Mouse (Mus musculus) cerebellum, adult 2 months (tissue): Measurements from ENCODE around the gene Lamb3. TPM values are rescaled to one million over a fixed set of nuclear protein-coding genes. Genes with fewer than 3 reads are reported as not detected.
A peak's percentile ranks its signal among the peaks of the same experiment; 100 is the strongest.

Source experiments
- DNase-seq, 2 experiments: peaks; one replicate each; pipeline ENCODE4 v3.0.0; 2021
- H3K27ac ChIP-seq: fragments of 200-500 bp; 2 replicates; pipeline ENCODE4 v1.5.1; 2012; ENCODE audit warnings: low read length, control low read depth, inconsistent platforms; ENCODE audit not compliant: insufficient read depth
- H3K27me3 ChIP-seq: fragments of 200-500 bp; 2 replicates; pipeline ENCODE4 v1.6.1; 2012; ENCODE audit warnings: inconsistent platforms, mild to moderate bottlenecking, low read length, moderate library complexity; ENCODE audit not compliant: control insufficient read depth, insufficient read depth
- H3K4me1 ChIP-seq: fragments of 200-500 bp; 2 replicates; pipeline ENCODE4 v1.6.1; 2011; ENCODE audit warnings: low read length; ENCODE audit not compliant: control insufficient read depth, insufficient read depth
- H3K4me3 ChIP-seq: fragments of 200-500 bp; replicated peaks from 2 replicates; pipeline ENCODE3; 2011; ENCODE audit warnings: mild to moderate bottlenecking, low read depth, low read length, control low read depth; ENCODE audit not compliant: insufficient read depth
- CTCF ChIP-seq: fragments of 200-500 bp; IDR thresholded peaks from 2 replicates; pipeline ENCODE4 v1.5.1; 2011; ENCODE audit warnings: low read depth, mild to moderate bottlenecking, control low read depth, low read length, moderate library complexity, borderline replicate concordance; ENCODE audit not compliant: insufficient read depth
- POLR2A ChIP-seq: fragments of 200-500 bp; IDR thresholded peaks from 2 replicates; pipeline ENCODE4 v1.6.1; 2011; ENCODE audit warnings: low read length, control low read depth, borderline replicate concordance; ENCODE audit not compliant: insufficient read depth
- WGBS: fragments of 180-500 bp; shearing (Covaris S2); methylation state at CpG from one replicate; pipeline ENCODE4 v1.1.7; 2018; 5-methylcytosine and 5-hydroxymethylcytosine counted together
- polyA plus RNA-seq: library from polyadenylated mRNA; depleted of rRNA; stranded (reverse); fragments of >200 nt; gene quantifications from 2 replicates; pipeline ENCODE4 v1.2.3, GENCODE M21; 2012

The Lamb3 gene
- polyA plus RNA-seq, 1 experiment = 3.9 TPM

- H3K4me3 ChIP-seq = no peak overlapping the region
- H3K4me1 ChIP-seq = peaks cover 38% of the 10 kb centered on the region
- TF ChIP-seq CTCF (no peak), POLR2A (no peak)
- H3K27me3 ChIP-seq = no peaks in the 10 kb centered on the region
- WGBS = 87% methylated on average over 9 of the region's 9 CpGs
- H3K27ac ChIP-seq = no peak overlapping the region
- DNase-seq = no peak
Measured at GRCm38 (mm10) chr1:193337018-193337321, 129.5 kb downstream of the Lamb3 start.

GRCm38 (mm10) chr1:193337787-193338310, 130.3 kb downstream of the Lamb3 start:
- DNase-seq = no peak
- no peak for TF ChIP-seq POLR2A
- TF ChIP-seq CTCF = no peak
- Histone ChIP-seq H3K4me1 (peaks cover 38% of the 10 kb centered on the region), H3K27ac (no peak overlapping the region), H3K4me3 (no peak overlapping the region), H3K27me3 (no peaks in the 10 kb centered on the region)
- 90% methylated on average over 4 of the region's 4 CpGs for WGBS

- H3K27ac ChIP-seq = no peak overlapping the region
- peak in 1 of 2 experiments; percentile 18 for DNase-seq
- no peak overlapping the region for H3K4me3 ChIP-seq
- H3K4me1 ChIP-seq = peaks cover 42% of the 10 kb centered on the region
- TF ChIP-seq CTCF (no peak), POLR2A (no peak)
- WGBS = 70% methylated on average over 9 of the region's 9 CpGs
- no peaks in the 10 kb centered on the region for H3K27me3 ChIP-seq
Measured at GRCm38 (mm10) chr1:193338363-193338995, 131.0 kb downstream of the Lamb3 start.

GRCm38 (mm10) chr1:193342198-193342946, 134.9 kb downstream of the Lamb3 start:
- DNase-seq = peak; percentile 62 to 66
- Histone ChIP-seq H3K4me3 (no peak overlapping the region), H3K4me1 (peaks cover 28% of the 10 kb centered on the region), H3K27ac (no peak overlapping the region), H3K27me3 (no peaks in the 10 kb centered on the region)
- 76% methylated on average over 5 of the region's 5 CpGs for WGBS
- no peak for TF ChIP-seq CTCF
- no peak for TF ChIP-seq POLR2A

DNA sequence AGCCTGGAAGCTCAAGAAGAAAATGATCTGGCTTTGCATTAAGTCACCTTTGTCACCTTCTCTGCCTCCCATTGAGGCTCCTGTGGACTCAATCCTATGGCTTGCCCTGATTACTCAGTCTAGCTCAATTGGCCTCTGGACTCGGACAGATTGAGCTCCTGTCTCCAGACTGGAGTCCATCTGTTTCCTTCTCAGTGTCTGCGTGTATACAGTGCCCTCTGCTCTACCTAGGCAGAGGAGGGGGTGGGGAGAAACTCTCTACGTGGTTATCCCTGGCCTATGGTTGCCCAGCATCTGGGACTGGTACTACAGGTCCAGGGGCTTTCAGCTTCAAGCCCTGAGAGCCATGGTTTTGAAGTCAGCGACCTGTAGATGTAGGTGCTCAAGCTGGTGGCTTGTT, 136.4 kb downstream of the Lamb3 start:
- Histone ChIP-seq H3K4me1 (peaks cover 37% of the 10 kb centered on the region), H3K27me3 (no peaks in the 10 kb centered on the region), H3K27ac (no peak overlapping the region), H3K4me3 (no peak overlapping the region)
- peak; percentile 76 to 91 for DNase-seq
- 33% methylated on average over 4 of the region's 4 CpGs for WGBS
- TF ChIP-seq POLR2A (no peak), CTCF (no peak)

- Histone ChIP-seq H3K4me3 (no peak overlapping the region), H3K27ac (no peak overlapping the region), H3K27me3 (no peaks in the 10 kb centered on the region), H3K4me1 (peaks cover 43% of the 10 kb centered on the region)
- TF ChIP-seq CTCF (no peak), POLR2A (no peak)
- WGBS = 89% methylated on average over 2 of the region's 2 CpGs
- no peak for DNase-seq
Measured at GRCm38 (mm10) chr1:193344976-193345375, 137.5 kb downstream of the Lamb3 start.

DNA sequence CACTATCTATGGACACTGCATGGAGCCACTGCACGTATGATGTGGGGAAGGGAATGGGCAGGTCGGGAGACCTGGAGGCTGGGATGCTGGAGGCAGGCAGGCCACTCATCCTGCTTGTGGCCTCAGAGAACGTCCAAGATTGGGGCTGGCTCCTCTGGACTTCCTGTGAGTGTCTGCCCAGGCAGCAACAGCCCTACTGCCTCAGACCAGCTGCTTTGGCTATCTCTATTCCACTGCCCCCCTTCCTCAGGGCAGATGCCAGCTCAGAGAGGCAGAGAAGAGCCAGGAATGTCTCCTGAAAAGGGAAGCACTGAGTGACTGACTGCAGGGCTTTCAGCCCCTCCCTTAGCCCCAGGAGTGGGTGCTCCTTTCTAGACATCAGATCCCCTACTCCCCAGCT, 139.4 kb downstream of the Lamb3 start:
- no peak overlapping the region for H3K27ac ChIP-seq
- no peaks in the 10 kb centered on the region for H3K27me3 ChIP-seq
- 67% methylated on average over 3 of the region's 3 CpGs for WGBS
- no peak for TF ChIP-seq CTCF
- no peak for TF ChIP-seq POLR2A
- DNase-seq = no peak
- no peak overlapping the region for H3K4me3 ChIP-seq
- H3K4me1 ChIP-seq = peaks cover 49% of the 10 kb centered on the region
